Mouse (Mus musculus) heart, postnatal 0 days (tissue): ENCODE results near the gene Mrpl24.

Experiments
- CTCF ChIP-seq: IDR thresholded peaks from 2 replicates; pipeline ENCODE4 v1.5.1; 2016; ENCODE audit warnings: antibody characterized with exemption, control low read depth, low read depth
- EP300 ChIP-seq: IDR thresholded peaks from 2 replicates; pipeline ENCODE4 v1.6.1; 2016; ENCODE audit warnings: antibody characterized with exemption, low read depth

GRCm38 (mm10) chr3:87924996-87925395, 5.7 kb downstream of the Mrpl24 start:
- TF ChIP-seq CTCF (no peak), EP300 (no peak)
